Mouse (Mus musculus): Measurements from ENCODE around the gene Nab2. TPM values are rescaled to one million over a fixed set of nuclear protein-coding genes. Genes with fewer than 3 reads are reported as not detected.
A peak's percentile ranks its signal among the peaks of the same experiment; 100 is the strongest.

The Nab2 gene
- polyA plus RNA-seq, 1 experiment from 2014 or later: 3.9 TPM

GRCm38 (mm10) chr10:127665366-127666181 lies 2.8 kb downstream of the Nab2 start:
- 9% methylated on average over 14 of the region's 14 CpGs for WGBS (ENCODE audit: insufficient replicate concordance)

GRCm38 (mm10) chr10:127664891-127665290 lies 3.5 kb downstream of the Nab2 start:
- Histone ChIP-seq H3K9me3 (replicated peaks; ENCODE audit: control insufficient read depth, low read length) (no peaks in the 10 kb centered on the region), H3K4me2 (ENCODE audit: low read depth, low read length) (peak overlapping the region; percentile 53), H3K27me3 (ENCODE audit: control insufficient read depth, insufficient read depth, low read depth, low read length) (peaks cover 66% of the 10 kb centered on the region), H3K4me3 (ENCODE audit: low read depth, low read length) (peak overlapping the region; percentile 59), H3K4me1 (ENCODE audit: control insufficient read depth, low read depth, low read length) (peaks cover 31% of the 10 kb centered on the region), H3K36me3 (ENCODE audit: control insufficient read depth, insufficient read depth) (no peaks in the 10 kb centered on the region; the same call in 1 of the 2 replicates), H3K27ac (ENCODE audit: low read length) (no peak overlapping the region), H3K9ac (ENCODE audit: low read depth, low read length) (no peak overlapping the region)
- WGBS (ENCODE audit: insufficient replicate concordance): 37% methylated on average over 13 of the region's 13 CpGs
- ATAC-seq (ENCODE audit: low read depth): no peak

More at GRCm38 (mm10) chr10:127665366-127666181, 2.8 kb downstream of the Nab2 start:
- Histone ChIP-seq H3K9me3 (replicated peaks; ENCODE audit: control insufficient read depth, low read length) (no peaks in the 10 kb centered on the region), H3K27me3 (ENCODE audit: control insufficient read depth, insufficient read depth, low read depth, low read length) (peaks cover 66% of the 10 kb centered on the region), H3K4me1 (ENCODE audit: control insufficient read depth, low read depth, low read length) (peaks cover 31% of the 10 kb centered on the region), H3K4me2 (ENCODE audit: low read depth, low read length) (peak overlapping the region; percentile 53), H3K36me3 (ENCODE audit: control insufficient read depth, insufficient read depth) (no peaks in the 10 kb centered on the region), H3K9ac (ENCODE audit: low read depth, low read length) (peak overlapping the region; percentile 44), H3K4me3 (ENCODE audit: low read depth, low read length) (peak overlapping the region; percentile 59), H3K27ac (ENCODE audit: low read length) (peak overlapping the region; percentile 84; the same call in 1 of the 2 replicates)
- no peak for ATAC-seq (ENCODE audit: low read depth)

GRCm38 (mm10) chr10:127664166-127664565 lies 4.2 kb downstream of the Nab2 start:
- H3K27me3 ChIP-seq (ENCODE audit: control insufficient read depth, insufficient read depth, low read depth, low read length): peaks cover 62% of the 10 kb centered on the region
- H3K4me3 ChIP-seq (ENCODE audit: low read depth, low read length): no peak overlapping the region
- H3K36me3 ChIP-seq (ENCODE audit: control insufficient read depth, insufficient read depth): no peaks in the 10 kb centered on the region; the same call in 1 of the 2 replicates
- no peaks in the 10 kb centered on the region for H3K9me3 ChIP-seq (replicated peaks; ENCODE audit: control insufficient read depth, low read length)
- no peak overlapping the region for H3K4me2 ChIP-seq (ENCODE audit: low read depth, low read length)
- no peak overlapping the region for H3K9ac ChIP-seq (ENCODE audit: low read depth, low read length)
- peaks cover 31% of the 10 kb centered on the region for H3K4me1 ChIP-seq (ENCODE audit: control insufficient read depth, low read depth, low read length)
- 38% methylated on average over 16 of the region's 16 CpGs for WGBS (ENCODE audit: insufficient replicate concordance)
- no peak for ATAC-seq (ENCODE audit: low read depth)
- H3K27ac ChIP-seq (ENCODE audit: low read length): no peak overlapping the region

- Histone ChIP-seq H3K27ac (ENCODE audit: low read length) (no peak overlapping the region), H3K36me3 (ENCODE audit: control insufficient read depth, insufficient read depth) (no peaks in the 10 kb centered on the region; the same call in 1 of the 2 replicates), H3K27me3 (ENCODE audit: control insufficient read depth, insufficient read depth, low read depth, low read length) (peaks cover 56% of the 10 kb centered on the region), H3K4me2 (ENCODE audit: low read depth, low read length) (no peak overlapping the region), H3K4me1 (ENCODE audit: control insufficient read depth, low read depth, low read length) (peaks cover 31% of the 10 kb centered on the region), H3K9ac (ENCODE audit: low read depth, low read length) (no peak overlapping the region), H3K4me3 (ENCODE audit: low read depth, low read length) (no peak overlapping the region), H3K9me3 (replicated peaks; ENCODE audit: control insufficient read depth, low read length) (no peaks in the 10 kb centered on the region)
- ATAC-seq (ENCODE audit: low read depth): no peak
- 41% methylated on average over 5 of the region's 5 CpGs for WGBS (ENCODE audit: insufficient replicate concordance)
Measured at GRCm38 (mm10) chr10:127663590-127663989, 4.8 kb downstream of the Nab2 start.

GRCm38 (mm10) chr10:127662666-127663253 lies 5.6 kb downstream of the Nab2 start:
- 29% methylated on average over 19 of the region's 19 CpGs for WGBS (ENCODE audit: insufficient replicate concordance)
- Histone ChIP-seq H3K4me3 (ENCODE audit: low read depth, low read length) (no peak overlapping the region), H3K36me3 (ENCODE audit: control insufficient read depth, insufficient read depth) (no peaks in the 10 kb centered on the region; the same call in 1 of the 2 replicates), H3K4me1 (ENCODE audit: control insufficient read depth, low read depth, low read length) (peaks cover 31% of the 10 kb centered on the region), H3K27me3 (ENCODE audit: control insufficient read depth, insufficient read depth, low read depth, low read length) (peaks cover 48% of the 10 kb centered on the region), H3K4me2 (ENCODE audit: low read depth, low read length) (peak overlapping the region; percentile 50), H3K9me3 (replicated peaks; ENCODE audit: control insufficient read depth, low read length) (no peaks in the 10 kb centered on the region), H3K9ac (ENCODE audit: low read depth, low read length) (no peak overlapping the region), H3K27ac (ENCODE audit: low read length) (peak overlapping the region; percentile 65)
- no peak for ATAC-seq (ENCODE audit: low read depth)

GRCm38 (mm10) chr10:127661915-127662663 lies 6.3 kb downstream of the Nab2 start:
- peak overlapping the region; percentile 65 for H3K27ac ChIP-seq (ENCODE audit: low read length)
- peak overlapping the region; percentile 50 for H3K4me2 ChIP-seq (ENCODE audit: low read depth, low read length)
- H3K27me3 ChIP-seq (ENCODE audit: control insufficient read depth, insufficient read depth, low read depth, low read length): peaks cover 42% of the 10 kb centered on the region
- peak; percentile 48 for ATAC-seq (ENCODE audit: low read depth)
- H3K4me3 ChIP-seq (ENCODE audit: low read depth, low read length): peak overlapping the region; percentile 19
- no peaks in the 10 kb centered on the region for H3K9me3 ChIP-seq (replicated peaks; ENCODE audit: control insufficient read depth, low read length)
- H3K4me1 ChIP-seq (ENCODE audit: control insufficient read depth, low read depth, low read length): peaks cover 31% of the 10 kb centered on the region
- no peaks in the 10 kb centered on the region; the same call in 1 of the 2 replicates for H3K36me3 ChIP-seq (ENCODE audit: control insufficient read depth, insufficient read depth)
- 0 out of 2 replicates have a peak overlapping the region, but pooled peaks have one; percentile 15 for H3K9ac ChIP-seq (ENCODE audit: low read depth, low read length)
- 5% methylated on average over 16 of the region's 16 CpGs for WGBS (ENCODE audit: insufficient replicate concordance)

- Histone ChIP-seq H3K9ac (ENCODE audit: low read depth, low read length) (0 out of 2 replicates have a peak overlapping the region, but pooled peaks have one; percentile 15), H3K4me2 (ENCODE audit: low read depth, low read length) (peak overlapping the region; percentile 50), H3K27me3 (ENCODE audit: control insufficient read depth, insufficient read depth, low read depth, low read length) (peaks cover 35% of the 10 kb centered on the region), H3K9me3 (replicated peaks; ENCODE audit: control insufficient read depth, low read length) (no peaks in the 10 kb centered on the region), H3K4me3 (ENCODE audit: low read depth, low read length) (peak overlapping the region; percentile 19), H3K27ac (ENCODE audit: low read length) (peak overlapping the region; percentile 57), H3K36me3 (ENCODE audit: control insufficient read depth, insufficient read depth) (no peaks in the 10 kb centered on the region; the same call in 1 of the 2 replicates), H3K4me1 (ENCODE audit: control insufficient read depth, low read depth, low read length) (peaks cover 31% of the 10 kb centered on the region)
- no peak for ATAC-seq (ENCODE audit: low read depth)
- WGBS (ENCODE audit: insufficient replicate concordance): 34% methylated on average over 14 of the region's 14 CpGs
Measured at GRCm38 (mm10) chr10:127661291-127661914, 7.0 kb downstream of the Nab2 start.

GRCm38 (mm10) chr10:127659551-127659950 lies 8.8 kb downstream of the Nab2 start:
- H3K9me3 ChIP-seq (replicated peaks; ENCODE audit: control insufficient read depth, low read length): no peaks in the 10 kb centered on the region
- H3K4me2 ChIP-seq (ENCODE audit: low read depth, low read length): no peak overlapping the region
- peaks cover 31% of the 10 kb centered on the region for H3K4me1 ChIP-seq (ENCODE audit: control insufficient read depth, low read depth, low read length)
- no peak overlapping the region for H3K9ac ChIP-seq (ENCODE audit: low read depth, low read length)
- H3K36me3 ChIP-seq (ENCODE audit: control insufficient read depth, insufficient read depth): peaks cover 4% of the 10 kb centered on the region
- H3K27me3 ChIP-seq (ENCODE audit: control insufficient read depth, insufficient read depth, low read depth, low read length): peaks cover 16% of the 10 kb centered on the region
- ATAC-seq (ENCODE audit: low read depth): no peak
- 56% methylated on average over 1 of the region's 1 CpGs for WGBS (ENCODE audit: insufficient replicate concordance)
- H3K27ac ChIP-seq (ENCODE audit: low read length): no peak overlapping the region
- no peak overlapping the region for H3K4me3 ChIP-seq (ENCODE audit: low read depth, low read length)

All from liver, embryonic 16.5 days (tissue).